Mouse (Mus musculus): Measurements from ENCODE around the gene Ifnar1. TPM values are rescaled to one million over a fixed set of nuclear protein-coding genes. Genes with fewer than 3 reads are reported as not detected.
"Not testable (repeated sequence)": the region's sequence is repeated elsewhere in the genome, so short reads cannot be mapped to it uniquely, and the experiment has no call there.

The Ifnar1 gene
- polyA plus RNA-seq (2012; rRNA removed), result 25.7 and 26.7 TPM in 2 replicates

DNA sequence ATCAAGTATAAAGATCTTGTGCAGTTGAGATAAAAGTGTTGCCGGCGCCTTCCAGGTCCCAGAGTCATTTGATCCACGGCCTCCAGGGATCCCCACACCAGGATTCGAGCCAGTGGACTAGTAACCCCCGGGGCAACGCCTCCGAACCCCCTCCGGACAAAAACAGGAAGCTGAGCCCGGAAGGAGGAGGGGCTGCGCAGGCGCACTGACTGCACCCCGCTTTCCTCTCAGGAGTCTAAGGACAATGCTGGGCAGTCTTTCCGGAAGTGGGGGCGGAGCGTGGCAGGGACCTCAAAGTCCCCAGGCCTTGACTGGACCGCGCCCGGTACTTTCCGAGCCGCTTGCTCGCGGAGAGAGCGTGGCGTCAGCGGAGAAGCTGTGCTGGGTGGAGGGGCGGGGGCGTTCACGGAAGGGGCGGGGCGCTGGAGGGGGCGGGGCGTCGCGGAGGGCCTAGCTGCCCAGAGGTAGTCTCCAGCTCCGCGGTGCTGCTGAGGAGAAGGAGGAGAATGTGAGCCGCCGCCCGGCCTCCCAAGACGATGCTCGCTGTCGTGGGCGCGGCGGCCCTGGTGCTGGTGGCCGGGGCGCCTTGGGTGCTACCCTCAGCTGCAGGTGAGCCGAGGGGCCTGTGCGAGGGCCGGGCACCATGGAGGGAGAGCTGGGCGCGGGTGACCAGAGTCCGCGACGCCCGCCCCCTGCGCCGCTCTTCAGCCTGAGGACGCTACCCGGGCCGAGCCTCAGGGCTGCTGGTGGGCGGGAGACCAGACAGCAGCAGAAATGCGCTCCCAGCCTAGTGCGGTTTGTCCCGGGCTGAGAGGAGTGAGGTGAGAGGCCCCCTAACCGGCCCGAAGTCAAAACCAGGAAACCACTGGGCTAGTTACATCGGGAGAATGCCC, at the start of gene Ifnar1:
TSS of gene Ifnar1 (plus strand) at position 431 of the 893 bp plus-strand sequence.
- DNase-seq (ENCODE audit: low read depth), result peak; percentile 73

DNA sequence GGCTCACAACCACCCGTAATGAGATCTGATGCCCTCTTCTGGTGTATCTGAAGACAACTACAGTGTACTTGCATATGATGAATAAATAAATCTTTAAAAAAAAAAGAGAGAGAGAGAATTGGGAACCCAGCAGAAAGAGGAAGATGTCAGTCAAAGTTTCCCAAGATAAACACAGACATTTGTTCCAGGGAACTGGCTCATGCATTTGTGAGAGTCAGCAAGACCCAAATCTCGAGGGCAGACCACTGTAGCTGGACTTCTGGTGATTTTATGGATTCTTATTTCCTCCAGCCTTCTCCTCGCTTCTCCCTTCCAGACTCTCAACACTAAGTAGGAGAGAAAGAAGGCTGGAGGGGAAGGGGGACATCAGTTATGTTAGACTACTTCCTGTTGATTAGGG, 47.0 kb upstream of the Ifnar1 start:
- no peak for DNase-seq (ENCODE audit: low read depth)

DNA sequence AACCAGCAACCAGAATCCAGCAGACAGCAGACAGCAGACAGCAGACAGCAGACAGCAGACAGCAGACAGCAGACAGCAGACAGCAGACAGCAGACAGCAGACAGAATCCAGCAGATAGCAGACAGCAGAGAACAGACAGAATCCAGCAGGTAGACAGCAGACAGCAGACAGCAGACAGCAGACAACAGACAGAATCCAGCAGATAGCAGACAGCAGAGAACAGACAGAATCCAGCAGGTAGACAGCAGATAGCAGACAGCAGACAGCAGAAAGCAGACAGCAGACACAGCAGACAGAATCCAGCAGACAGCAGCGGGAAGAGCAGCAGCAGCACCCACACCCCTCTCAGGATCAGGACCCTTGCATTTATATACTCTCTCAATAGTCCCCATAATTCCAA, 46.4 kb upstream of the Ifnar1 start:
- DNase-seq (ENCODE audit: low read depth), result not testable (repeated sequence)

DNA sequence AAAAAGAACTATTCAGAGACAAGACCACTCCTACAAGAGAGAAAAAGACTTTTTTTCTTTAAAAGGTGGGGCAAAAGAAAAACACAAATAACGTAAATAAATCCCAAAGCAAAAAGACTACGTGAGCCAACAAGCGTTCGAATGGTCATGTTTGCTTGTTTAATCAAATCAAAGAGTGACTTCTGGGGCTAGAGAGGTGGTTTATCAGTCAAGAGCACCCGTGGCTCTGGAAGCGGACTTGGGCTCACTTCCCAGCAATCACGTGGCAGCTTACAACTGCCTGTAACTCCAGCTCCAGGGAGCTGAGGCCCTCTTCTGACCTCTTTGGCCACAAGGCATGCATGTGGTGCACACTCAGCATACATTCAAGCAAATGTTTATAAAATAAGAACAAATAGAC, 43.7 kb upstream of the Ifnar1 start:
- DNase-seq (ENCODE audit: low read depth), result no peak

DNA sequence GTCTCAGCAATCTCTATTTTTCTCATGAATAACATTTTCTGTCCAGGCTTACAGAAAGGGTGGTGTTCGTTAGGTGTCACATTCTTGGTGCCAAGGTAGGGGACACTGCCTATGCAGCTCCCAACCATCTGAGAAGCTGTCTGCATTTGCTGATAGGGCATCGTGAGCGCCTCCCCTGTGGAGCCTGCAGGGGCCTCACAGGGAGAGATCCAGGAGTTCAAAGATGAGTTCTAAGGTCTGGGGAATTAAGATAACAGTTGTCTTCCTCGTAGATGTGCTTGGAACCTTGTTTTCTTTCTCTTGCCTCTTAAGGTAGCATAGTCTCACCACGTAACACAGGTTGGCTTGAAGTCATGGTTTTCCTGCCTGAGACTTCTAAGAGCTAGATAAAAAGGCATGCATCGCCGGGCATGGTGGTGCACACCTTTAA, 43.2 kb upstream of the Ifnar1 start:
- no peak for DNase-seq (ENCODE audit: low read depth)

DNA sequence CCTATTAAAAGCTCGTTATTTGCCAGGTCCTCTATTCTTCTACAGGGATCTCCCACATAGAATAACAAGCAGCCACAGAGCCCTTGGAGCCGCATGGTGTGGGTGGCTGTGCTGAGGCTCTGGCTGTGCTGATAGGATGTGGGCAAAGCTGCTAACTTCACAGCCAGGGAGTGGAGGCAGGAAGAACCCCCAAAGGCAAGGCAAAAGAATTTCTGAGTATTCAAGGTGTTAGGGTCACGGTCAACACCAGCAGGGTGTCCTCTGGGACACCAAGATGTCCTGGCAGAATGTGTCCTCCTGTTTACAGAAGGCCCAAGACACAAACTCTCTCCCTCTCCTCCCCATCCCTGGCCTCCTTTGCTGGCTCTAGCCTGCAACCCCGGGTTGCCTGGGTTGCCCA, 42.6 kb upstream of the Ifnar1 start:
- DNase-seq (ENCODE audit: low read depth), result no peak

DNA sequence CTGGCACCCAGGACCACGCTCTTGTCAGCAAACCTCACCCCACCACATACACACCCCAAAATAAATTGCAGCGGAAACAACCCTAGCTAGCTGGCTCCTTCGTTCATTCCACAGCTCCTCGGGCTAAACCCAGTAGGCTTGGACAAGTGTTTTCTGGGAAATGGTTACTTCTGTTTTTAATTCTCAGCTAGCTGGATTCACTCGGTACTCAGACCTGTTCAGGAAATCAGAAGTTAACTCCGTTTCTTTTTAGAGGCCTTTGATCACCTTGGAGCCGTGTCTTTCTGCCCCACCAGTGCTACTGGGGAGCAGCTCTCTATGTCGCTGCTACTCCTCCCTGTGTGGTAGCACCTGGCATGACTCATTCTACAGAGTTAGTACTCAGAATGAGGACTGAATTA, 41.8 kb upstream of the Ifnar1 start:
- no peak for DNase-seq (ENCODE audit: low read depth)

DNA sequence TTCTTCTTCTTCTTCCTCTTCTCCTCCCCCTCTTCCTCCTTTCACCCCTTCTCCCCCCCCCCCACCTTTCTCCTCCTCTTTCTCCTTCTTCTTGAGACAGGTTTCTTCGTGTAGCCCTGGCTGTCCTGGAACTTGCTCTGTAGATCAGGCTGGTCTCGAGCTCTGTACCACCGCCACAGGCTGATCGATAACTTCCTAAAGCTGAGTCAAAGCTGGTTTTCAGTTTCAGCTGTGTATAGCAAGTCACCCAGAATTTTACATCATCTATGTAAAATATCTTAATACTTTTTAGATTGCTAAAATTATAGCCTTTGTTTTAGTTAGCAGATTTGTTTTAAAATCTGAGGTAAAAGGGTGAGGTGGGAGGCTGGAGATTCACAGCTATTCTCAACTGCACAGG, 40.2 kb upstream of the Ifnar1 start:
- DNase-seq (ENCODE audit: low read depth), result no peak

DNA sequence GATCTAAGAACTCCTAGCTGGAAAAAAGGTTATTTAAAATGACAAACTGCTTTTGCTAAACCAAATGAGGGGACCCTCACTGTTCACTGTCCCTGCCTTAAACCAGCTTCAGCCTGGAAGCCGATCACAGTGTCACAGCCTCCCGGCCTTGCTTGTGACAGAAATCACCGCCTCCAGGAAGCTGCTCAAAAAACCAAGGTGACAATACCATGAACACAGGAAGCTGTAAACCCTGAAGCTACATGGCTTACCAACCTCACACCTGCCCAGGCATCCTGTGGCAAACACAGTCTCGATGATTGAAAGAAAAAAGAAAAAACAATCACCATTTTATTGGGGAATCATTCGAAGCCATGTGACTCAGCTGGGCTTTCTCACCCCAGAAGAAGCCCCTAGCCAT, 39.5 kb upstream of the Ifnar1 start:
- DNase-seq (ENCODE audit: low read depth), result no peak

DNA sequence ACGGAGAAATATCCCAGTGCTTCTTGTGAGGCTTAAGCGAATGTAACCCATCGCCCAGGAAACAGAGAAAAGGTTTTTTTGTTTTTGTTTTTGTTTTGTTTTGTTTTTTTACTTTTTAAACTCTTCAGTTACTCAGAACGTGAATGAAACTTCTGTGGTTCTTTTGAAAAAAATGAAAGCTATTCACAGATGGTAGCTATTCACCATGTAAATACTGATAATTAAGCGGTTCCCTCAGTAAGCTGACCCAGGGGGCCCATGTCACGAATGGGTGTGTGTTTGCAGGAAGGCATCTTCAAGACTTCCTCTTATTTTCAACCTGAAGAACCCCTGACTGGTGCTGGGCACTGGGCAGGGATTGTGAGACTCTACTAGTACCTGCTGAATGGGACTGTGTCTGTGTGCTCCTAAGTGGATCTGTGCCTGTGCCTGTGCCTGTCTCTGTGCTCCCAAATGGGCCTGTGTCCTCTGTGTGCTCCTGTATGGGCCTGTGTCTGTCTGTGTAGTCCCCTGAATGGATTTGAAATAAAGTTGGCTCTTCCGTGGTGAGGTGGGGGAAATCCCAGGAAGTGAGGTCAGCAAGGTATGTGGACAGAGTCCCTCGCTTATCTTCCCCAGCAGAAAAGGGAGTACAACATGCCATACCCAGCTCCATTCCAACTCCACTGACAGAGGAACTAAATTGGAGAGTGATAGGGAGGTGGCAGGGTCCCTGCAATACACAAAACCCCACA, 38.1 kb upstream of the Ifnar1 start:
- DNase-seq (ENCODE audit: low read depth), result no peak

DNA sequence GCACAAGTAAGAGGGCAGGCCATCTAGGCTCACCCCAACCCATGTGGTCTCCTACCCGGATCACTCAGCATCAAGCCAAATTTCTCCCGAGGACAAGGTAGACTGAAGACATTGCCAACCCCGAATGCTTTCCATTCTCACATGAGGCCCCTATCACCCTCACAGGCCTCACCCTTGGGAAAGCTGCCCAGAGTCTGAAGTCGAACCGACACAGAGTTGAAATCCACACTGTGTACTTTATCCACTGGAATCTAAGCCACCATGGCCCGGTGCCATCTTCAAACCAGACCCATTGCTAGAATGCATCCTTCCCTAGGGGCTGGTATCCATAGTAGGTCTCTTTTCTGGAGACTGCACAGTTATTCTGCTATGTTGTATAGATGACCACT, 37.5 kb upstream of the Ifnar1 start:
- no peak for DNase-seq (ENCODE audit: low read depth)

DNA sequence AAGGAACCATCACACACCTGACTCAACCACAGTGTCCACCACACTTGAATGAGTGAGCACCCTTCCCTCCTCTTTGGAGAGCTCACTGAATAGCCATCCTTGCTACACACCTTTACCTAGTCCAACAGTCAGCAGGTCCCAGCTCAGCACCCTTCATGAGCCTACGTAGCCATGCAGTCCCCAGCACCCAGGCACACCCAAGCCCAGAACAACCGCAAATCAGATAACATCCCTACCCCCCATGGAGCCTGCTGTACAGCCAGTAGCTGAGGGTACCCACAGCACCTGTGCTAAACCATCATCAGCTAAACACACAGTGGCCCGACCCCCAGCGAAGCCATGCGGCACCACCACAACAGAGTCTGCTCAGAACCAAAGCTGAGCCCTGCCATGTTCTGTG, 37.0 kb upstream of the Ifnar1 start:
- no peak for DNase-seq (ENCODE audit: low read depth)

DNA sequence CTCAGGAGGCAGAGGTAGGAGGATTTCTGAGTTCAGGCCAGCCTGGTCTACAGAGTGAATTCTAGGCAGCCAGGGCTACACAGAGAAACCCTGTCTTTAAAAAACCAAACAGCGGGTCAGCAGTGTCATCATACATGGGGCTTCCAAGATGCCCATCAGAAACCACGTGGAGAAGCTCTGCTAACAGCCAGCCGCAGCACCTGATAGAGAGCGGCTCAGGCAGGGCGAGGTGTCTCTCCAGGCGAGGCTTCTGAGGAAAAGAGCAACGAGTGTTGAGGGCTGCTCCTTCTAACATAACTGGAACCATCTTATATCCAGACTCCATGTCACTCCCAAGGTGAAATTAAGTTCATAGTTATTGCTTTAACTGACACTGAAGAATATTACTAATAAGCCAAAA, 36.1 kb upstream of the Ifnar1 start:
- no peak for DNase-seq (ENCODE audit: low read depth)

DNA sequence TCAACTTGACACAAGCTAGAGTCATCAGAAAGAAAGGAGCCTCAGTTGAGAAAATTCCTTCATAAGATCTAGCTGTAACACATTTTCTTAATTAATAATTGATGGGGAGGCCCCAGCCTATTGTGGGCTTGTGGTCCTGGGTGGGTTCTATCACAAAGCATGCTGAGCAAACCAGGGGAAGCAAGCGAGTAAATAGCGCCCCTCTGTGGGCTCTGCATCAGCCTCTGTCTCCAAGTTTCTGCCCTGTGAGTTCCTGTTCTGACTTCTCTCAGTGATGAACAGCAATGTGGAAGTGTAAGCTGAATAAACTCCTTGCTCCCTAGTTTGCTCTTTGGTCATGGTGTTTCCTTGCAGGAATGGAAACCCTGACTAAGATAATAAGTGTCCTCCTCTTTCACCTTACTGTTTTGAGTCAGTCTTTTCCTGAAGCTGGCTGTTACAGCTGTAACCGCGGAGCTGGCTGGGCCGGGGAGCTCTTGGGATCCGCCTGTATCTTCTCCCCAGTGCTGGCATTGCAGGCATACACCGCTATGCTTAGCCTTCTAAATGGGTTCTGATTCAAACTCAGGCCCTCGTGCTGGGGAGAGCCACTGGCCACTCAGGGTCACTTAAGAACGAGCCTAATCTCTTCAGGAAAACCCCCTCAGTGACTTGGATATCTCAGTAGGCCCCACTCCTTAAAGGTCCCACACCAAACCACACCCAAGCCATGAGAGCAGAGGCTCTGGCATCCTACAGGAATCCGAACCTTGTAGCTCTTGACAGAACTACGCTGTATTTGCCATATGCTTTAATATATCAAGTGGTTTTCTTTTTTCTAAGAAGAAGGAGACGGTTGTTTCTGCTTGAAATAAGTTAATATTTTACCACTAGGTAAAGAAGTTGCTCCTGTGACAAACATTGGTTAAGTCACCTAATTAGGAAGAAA, 34.6 kb upstream of the Ifnar1 start:
- no peak for DNase-seq (ENCODE audit: low read depth)

DNA sequence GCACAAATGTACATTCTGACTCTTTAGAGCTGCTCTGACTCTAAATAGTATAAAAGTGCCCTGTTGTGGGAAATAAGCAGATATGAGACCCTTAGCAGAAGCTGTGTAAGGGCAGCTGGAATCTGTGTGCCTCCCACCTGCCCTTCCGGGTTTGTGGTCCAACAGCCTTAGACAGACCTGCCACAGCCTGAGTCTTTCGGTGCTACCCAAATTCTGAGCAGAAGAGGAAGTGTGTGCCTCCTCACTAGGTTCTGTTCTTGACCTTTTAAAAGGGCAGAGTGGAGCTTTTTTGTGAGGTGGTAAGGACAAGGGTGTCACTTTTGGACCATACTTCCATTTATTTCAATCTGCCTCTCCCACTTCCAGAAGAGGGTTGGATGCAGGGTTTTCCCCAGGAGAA, 33.1 kb upstream of the Ifnar1 start:
- DNase-seq (ENCODE audit: low read depth), result no peak

DNA sequence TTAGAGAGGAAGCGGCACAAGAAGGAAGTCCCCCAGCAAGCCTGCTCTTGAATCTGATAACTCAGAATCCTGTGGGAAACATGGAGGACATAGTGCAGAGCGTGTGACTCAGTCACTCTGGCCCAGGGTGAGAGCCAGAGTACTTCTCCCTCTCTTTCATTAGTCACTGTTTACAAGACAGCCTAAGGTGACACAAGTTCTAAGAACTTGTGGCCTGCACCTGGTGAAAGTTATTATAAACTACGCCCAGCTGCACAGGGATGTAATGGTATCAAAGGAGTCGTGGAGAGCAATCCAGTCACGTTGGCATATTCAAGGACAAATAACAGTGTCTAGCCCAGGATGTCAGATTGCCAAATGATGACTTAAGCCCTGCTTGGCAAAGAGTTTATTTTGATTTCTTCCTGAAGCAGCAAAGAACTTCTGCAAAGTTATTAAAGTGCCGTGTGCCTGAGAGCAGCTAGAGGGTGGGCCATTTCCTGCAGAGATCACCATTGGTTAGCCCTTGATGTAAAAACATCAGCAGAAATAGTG, 32.6 kb upstream of the Ifnar1 start:
- DNase-seq (ENCODE audit: low read depth), result no peak

DNA sequence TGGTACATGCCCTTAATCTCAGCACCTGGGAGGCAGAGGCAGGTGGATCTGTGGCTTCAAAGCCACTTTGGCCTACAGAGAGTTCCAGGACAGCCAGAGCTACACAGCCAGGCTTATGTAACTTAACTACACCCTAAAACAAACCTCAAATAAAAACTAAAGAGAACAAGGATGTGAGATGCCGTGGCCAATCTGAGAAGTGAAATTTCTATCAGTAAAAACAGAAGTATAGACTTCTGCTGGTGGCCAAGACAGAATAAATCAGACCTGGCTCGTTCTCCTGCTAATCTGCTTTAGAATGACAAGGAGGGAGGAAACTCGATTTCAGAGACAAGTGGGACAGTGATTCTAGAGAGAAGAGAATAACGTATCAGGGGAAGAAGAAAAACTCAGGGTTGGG, 29.2 kb upstream of the Ifnar1 start:
- no peak for DNase-seq (ENCODE audit: low read depth)

DNA sequence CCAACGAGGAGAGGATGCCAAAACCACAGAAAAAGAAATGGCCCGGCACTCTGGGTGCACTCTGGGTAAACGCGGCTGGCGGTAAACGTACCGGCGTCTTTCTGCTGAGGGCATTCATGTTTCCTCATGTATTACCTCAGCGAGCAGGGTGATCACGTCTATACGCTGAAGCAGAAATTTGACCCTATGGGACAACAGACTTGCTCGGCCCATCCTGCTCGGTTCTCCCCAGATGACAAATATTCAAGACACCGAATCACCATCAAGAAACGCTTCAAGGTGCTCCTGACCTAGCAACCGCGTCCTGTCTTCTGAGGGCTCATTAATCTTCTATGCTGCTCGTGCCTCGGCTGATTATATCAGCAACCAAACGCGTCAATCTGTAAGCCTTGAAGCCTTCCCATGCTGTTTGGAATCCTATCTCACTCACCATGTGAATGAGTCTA, 26.7 kb upstream of the Ifnar1 start:
- DNase-seq (ENCODE audit: low read depth), result no peak

DNA sequence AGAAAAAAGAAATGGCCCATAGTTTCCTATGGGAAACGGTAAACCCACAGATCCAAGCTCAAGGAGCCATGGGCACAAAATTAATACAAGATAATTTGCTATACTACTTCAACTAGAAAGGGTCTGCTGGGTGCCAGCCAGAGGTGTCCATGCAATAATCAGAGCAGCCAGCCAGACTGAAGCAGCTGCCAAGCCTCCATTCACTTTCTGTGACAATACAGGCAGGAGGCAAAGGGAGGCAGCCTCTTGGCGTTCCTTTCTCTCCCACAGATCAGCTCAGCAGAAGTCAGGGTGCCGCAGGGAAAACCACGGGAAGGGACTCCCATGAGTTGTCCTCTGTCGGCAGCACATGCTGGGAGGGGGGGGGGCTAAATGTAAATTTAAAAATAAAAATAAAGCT, 26.1 kb upstream of the Ifnar1 start:
- no peak for DNase-seq (ENCODE audit: low read depth)

DNA sequence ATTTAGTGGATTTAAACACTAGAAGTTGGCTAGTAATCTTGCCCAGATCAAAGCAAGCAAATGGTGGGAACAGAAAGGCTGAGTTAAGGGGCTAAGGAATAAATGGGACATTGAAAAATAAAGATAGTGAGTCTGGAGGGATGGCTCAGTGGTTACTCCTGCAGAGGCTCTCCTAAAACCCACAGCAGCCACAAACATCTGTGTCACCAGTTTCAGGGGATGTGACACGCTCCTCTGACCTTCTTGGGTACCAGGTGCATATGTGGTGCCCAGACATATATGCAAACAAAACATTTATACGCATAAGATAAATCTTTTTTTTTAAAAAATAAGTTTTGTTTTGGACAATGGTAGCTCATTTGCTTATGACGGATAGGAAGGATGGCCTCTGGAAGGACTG, 25.6 kb upstream of the Ifnar1 start:
- no peak for DNase-seq (ENCODE audit: low read depth)

DNA sequence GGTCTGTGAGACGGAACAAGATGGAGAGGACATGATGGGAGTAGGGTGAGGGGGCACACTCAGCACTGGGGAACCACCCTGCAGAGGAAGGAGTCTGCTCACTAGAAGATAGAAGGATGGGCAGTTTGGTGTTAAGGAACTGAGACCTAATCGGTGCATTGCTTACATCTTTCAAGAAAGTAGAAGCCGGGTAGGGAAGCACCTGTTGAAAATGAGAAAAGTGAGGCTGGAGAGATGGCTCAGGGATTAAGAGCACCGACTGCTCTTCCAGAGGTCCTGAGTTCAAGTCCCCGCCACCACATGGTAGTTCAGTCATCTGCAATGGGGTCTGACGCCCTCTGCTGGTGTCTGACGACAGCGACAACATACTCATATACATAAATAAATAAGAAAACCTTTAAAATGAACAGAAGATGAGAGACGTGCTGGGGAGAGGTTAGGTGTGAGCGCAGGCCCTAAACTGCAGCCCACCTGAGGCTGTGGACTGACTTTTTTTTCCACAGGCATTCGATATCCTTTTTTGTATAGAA, 25.1 kb upstream of the Ifnar1 start:
- no peak for DNase-seq (ENCODE audit: low read depth)

Data from gonadal fat pad, adult 2 months (tissue).